Comparison of ENCODE assay signal across 10 mouse cellular contexts in the genomic region with DNA sequence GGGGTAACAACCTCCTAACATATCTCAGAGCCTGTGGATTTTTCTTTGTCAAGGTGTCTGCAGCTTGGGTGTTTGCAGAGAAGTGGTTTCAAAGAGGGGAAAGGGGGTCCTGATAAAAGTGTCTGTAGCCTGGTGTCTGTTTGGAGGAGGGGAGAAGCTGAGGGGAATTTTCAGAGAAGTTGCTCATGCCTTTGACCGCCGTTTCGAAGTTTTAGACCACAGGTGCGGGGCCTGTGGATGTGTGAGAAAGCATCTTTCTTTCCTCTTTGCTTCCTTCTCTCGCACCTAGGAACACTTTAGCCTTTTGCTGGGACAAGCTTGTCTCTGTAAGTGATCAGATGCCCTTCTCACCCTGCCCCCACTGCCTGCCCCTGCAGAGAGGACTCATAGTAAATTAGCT. TPM values are rescaled to one million over a fixed set of nuclear protein-coding genes. Genes with fewer than 3 reads are reported as not detected.
DNase-seq lines count a peak whose midpoint lies in the region; ATAC-seq and TF ChIP-seq lines count a peak whose summit lies in the region.
"Had no signal": no experiment of that assay in that cellular context is flagged by ENCODE, and none has a peak within 500 bp of the region (broad histone marks: within the 10 kb centered on the region; RNA-seq: fewer than 3 reads in every experiment).

No protein-coding gene starts in this region.

- H3K27ac ChIP-seq in heart, adult 2 months, result no peak overlapping the region
- H3K27ac ChIP-seq in stomach, embryonic 14.5 days (ENCODE audit: low read length), result no peak overlapping the region
- H3K27ac ChIP-seq in stomach, postnatal 0 days (replicated peaks), result no peak overlapping the region
- no peak overlapping the region for H3K27ac ChIP-seq in limb, embryonic 13.5 days
- H3K27ac ChIP-seq: gastrocnemius, adult 2 months had no signal

- H3K4me2 ChIP-seq in stomach, embryonic 14.5 days (replicated peaks; ENCODE audit: low read depth, low read length), result peak overlapping the region; percentile 94
- H3K4me2 ChIP-seq in stomach, postnatal 0 days (replicated peaks; ENCODE audit: low read depth), result no peak overlapping the region
- peak overlapping the region; percentile 89 for H3K4me2 ChIP-seq in limb, embryonic 13.5 days (replicated peaks)

- H3K9me3 ChIP-seq in stomach, embryonic 14.5 days (ENCODE audit: control insufficient read depth, low read depth, low read length), result no peaks in the 10 kb centered on the region
- no peaks in the 10 kb centered on the region for H3K9me3 ChIP-seq in stomach, postnatal 0 days (ENCODE audit: control insufficient read depth, low read length)
- H3K9me3 ChIP-seq in limb, embryonic 13.5 days, result no peaks in the 10 kb centered on the region

- ATAC-seq in stomach, embryonic 14.5 days (ENCODE audit: insufficient number of reproducible peaks, insufficient read depth, low FRiP score, low read depth), result no peak
- ATAC-seq in stomach, postnatal 0 days (ENCODE audit: low FRiP score, low TSS enrichment), result no peak
- ATAC-seq in limb, embryonic 13.5 days (ENCODE audit: low FRiP score, low read depth), result no peak

- no peak overlapping the region for H3K4me3 ChIP-seq in heart, adult 2 months
- H3K4me3 ChIP-seq in stomach, embryonic 14.5 days (ENCODE audit: low read depth, low read length), result peak overlapping the region; percentile 47; the same call in 1 of the 2 replicates
- H3K4me3 ChIP-seq in stomach, postnatal 0 days (ENCODE audit: low read depth, low read length), result no peak overlapping the region
- H3K4me3 ChIP-seq in limb, embryonic 13.5 days, result peak overlapping the region; percentile 65
- H3K4me3 ChIP-seq: gastrocnemius, adult 2 months had no signal

- H3K9ac ChIP-seq in heart, adult 2 months (ENCODE audit: low read depth, low read length), result no peak overlapping the region
- H3K9ac ChIP-seq in stomach, embryonic 14.5 days (replicated peaks; ENCODE audit: low read depth, low read length), result no peak overlapping the region
- no peak overlapping the region for H3K9ac ChIP-seq in stomach, postnatal 0 days (ENCODE audit: low read length)
- H3K9ac ChIP-seq in limb, embryonic 13.5 days, result no peak overlapping the region

- TF ChIP-seq CTCF in heart, adult 2 months (IDR thresholded peaks at IDR 0.05), result no peak
- no peak for TF ChIP-seq CTCF in stomach, postnatal 0 days (IDR thresholded peaks at IDR 0.05; ENCODE audit: low read depth)

- H3K79me2 ChIP-seq in heart, adult 2 months (replicated peaks; ENCODE audit: control insufficient read depth, insufficient read depth, low read length), result no peaks in the 10 kb centered on the region

- 20% methylated on average over 5 of the region's 5 CpGs for WGBS in heart, adult 2 months
- 11% methylated on average over 5 of the region's 5 CpGs for WGBS in stomach, embryonic 14.5 days
- 23% methylated on average over 5 of the region's 5 CpGs for whole genome bisulfite sequencing in stomach, postnatal 0 days
- 9% methylated on average over 5 of the region's 5 CpGs for WGBS in limb, embryonic 13.5 days

- no peaks in the 10 kb centered on the region for H3K36me3 ChIP-seq in heart, adult 2 months (ENCODE audit: control insufficient read depth, insufficient read depth, low read length)
- no peaks in the 10 kb centered on the region for H3K36me3 ChIP-seq in stomach, embryonic 14.5 days (ENCODE audit: control insufficient read depth, insufficient read depth, low read length)
- no peaks in the 10 kb centered on the region for H3K36me3 ChIP-seq in stomach, postnatal 0 days (ENCODE audit: control insufficient read depth, insufficient read depth, low read length)
- H3K36me3 ChIP-seq in limb, embryonic 13.5 days, result no peaks in the 10 kb centered on the region

- no peak for TF ChIP-seq POLR2A in heart, adult 2 months (IDR thresholded peaks at IDR 0.05; ENCODE audit: insufficient read depth, low read depth, low read length)

- H3K4me1 ChIP-seq in heart, adult 2 months (ENCODE audit: control insufficient read depth, insufficient read depth, low read length), result no peaks in the 10 kb centered on the region
- H3K4me1 ChIP-seq in stomach, embryonic 14.5 days (ENCODE audit: control insufficient read depth, insufficient read depth, low read length), result 0 out of 2 replicates have a peak, but pooled peaks cover 4% of the 10 kb centered on the region
- no peaks in the 10 kb centered on the region for H3K4me1 ChIP-seq in stomach, postnatal 0 days (replicated peaks; ENCODE audit: control insufficient read depth, insufficient read depth)
- H3K4me1 ChIP-seq in limb, embryonic 13.5 days, result peaks cover 17% of the 10 kb centered on the region

- DNase-seq in heart, adult 11 months, result peak; percentile 58
- no peak for DNase-seq in heart, adult 2 months
- DNase-seq in stomach, postnatal 0 days (ENCODE audit: low spot score), result no peak
- no peak for DNase-seq in yolk sac, embryonic 10.5 days (ENCODE audit: low spot score)
- no peak for DNase-seq in thymus, postnatal 36 days
- DNase-seq in urinary bladder, postnatal 10 days (ENCODE audit: low spot score), result no peak
- DNase-seq: gastrocnemius, adult 2 months had no signal

- TF ChIP-seq EP300 in heart, adult 2 months (IDR thresholded peaks at IDR 0.05; ENCODE audit: insufficient read depth, low read depth, low read length), result no peak
- TF ChIP-seq EP300 in stomach, postnatal 0 days (optimal IDR thresholded peaks at IDR 0.05), result no peak

- intact Hi-C loops in heart, adult 2 months (cut with DNase I), result no loop called here

- H3K27me3 ChIP-seq in heart, adult 2 months (ENCODE audit: control insufficient read depth, insufficient read depth, low read length), result peaks cover 9% of the 10 kb centered on the region; the same call in 1 of the 2 replicates
- H3K27me3 ChIP-seq in stomach, embryonic 14.5 days (ENCODE audit: control insufficient read depth, insufficient read depth, low read length), result peaks cover 29% of the 10 kb centered on the region; the same call in 1 of the 2 replicates
- no peaks in the 10 kb centered on the region; the same call in 1 of the 2 replicates for H3K27me3 ChIP-seq in stomach, postnatal 0 days (ENCODE audit: control insufficient read depth, insufficient read depth, low read length)
- H3K27me3 ChIP-seq in limb, embryonic 13.5 days, result peaks cover 49% of the 10 kb centered on the region

RNA-seq across cellular contexts. Expression of a gene that starts 1.3 kb away (rescaled TPM):
- total RNA-seq in heart, adult 2 months (2021), result not detected
- not detected in 2 replicates for polyA plus RNA-seq in heart, adult 2 months (2012; rRNA removed)
- polyA plus RNA-seq in stomach, embryonic 14.5 days (2014; fragmentation: Nextera tagmentation; extraction: Ambion mirVana), result 0.41 TPM in 1 of 2 replicates, not detected in the other
- polyA plus RNA-seq in stomach, postnatal 0 days (2015; fragmentation: Nextera tagmentation; extraction: Ambion mirVana), result 0.21 TPM in 1 of 2 replicates, not detected in the other
- 0.41 and 0.45 TPM in 2 replicates for polyA plus RNA-seq in limb, embryonic 13.5 days (2015; fragmentation: Nextera tagmentation; extraction: Ambion mirVana)
- total RNA-seq: gastrocnemius, adult 2 months had no signal
- polyA plus RNA-seq: liver, embryonic 16.5 days had no signal

RNA-seq across cellular contexts. Expression of a gene that starts 3.3 kb away (rescaled TPM):
- total RNA-seq in heart, adult 2 months (2021), result under 1 TPM in 1 of 2 experiments, not detected in 1; 0.25 TPM
- 0.39 and 0.61 TPM in 2 replicates for polyA plus RNA-seq in heart, adult 2 months (2012; rRNA removed)
- 11.9 and 13.6 TPM in 2 replicates for polyA plus RNA-seq in stomach, embryonic 14.5 days (2014; fragmentation: Nextera tagmentation; extraction: Ambion mirVana)
- 6.3 and 7.2 TPM in 2 replicates for polyA plus RNA-seq in stomach, postnatal 0 days (2015; fragmentation: Nextera tagmentation; extraction: Ambion mirVana)
- polyA plus RNA-seq in limb, embryonic 13.5 days (2015; fragmentation: Nextera tagmentation; extraction: Ambion mirVana), result 11.3 and 14.0 TPM in 2 replicates
- total RNA-seq: gastrocnemius, adult 2 months had no signal

Comparison
In these comparisons a context has a peak if more than half of its experiments do, and no peak if none do; other contexts are left out.
1. H3K4me3 ChIP-seq: peak in stomach, embryonic 14.5 days (single experiment) and limb, embryonic 13.5 days (single experiment); none in heart, adult 2 months (single experiment) and stomach, postnatal 0 days (single experiment).